Mouse (Mus musculus) midbrain, embryonic 13.5 days (tissue): ENCODE measurements around the gene Zfp513. TPM values are rescaled to one million over a fixed set of nuclear protein-coding genes. Genes with fewer than 3 reads are reported as not detected.
A peak's percentile ranks its signal among the peaks of the same experiment; 100 is the strongest.

Experiments
- ATAC-seq: fragments of 200-750 bp; cut with Nextera tagmentation; 2 replicates; pipeline ENCODE4 v1.8.0; 2017; ENCODE audit warnings: mild to moderate bottlenecking, moderate TSS enrichment, moderate library complexity
- H3K27ac ChIP-seq: fragments of 300-500 bp; sonication (generic); 2 replicates; pipeline ENCODE4 v1.5.1; 2015; ENCODE audit warnings: inconsistent platforms, mild to moderate bottlenecking, moderate library complexity
- H3K27me3 ChIP-seq: fragments of 300-500 bp; sonication (generic); 2 replicates; pipeline ENCODE4 v1.6.1; 2015; ENCODE audit warnings: mild to moderate bottlenecking, inconsistent platforms
- H3K36me3 ChIP-seq: fragments of 300-500 bp; sonication (generic); 2 replicates; pipeline ENCODE4 v1.6.1; 2015; ENCODE audit warnings: mild to moderate bottlenecking, inconsistent platforms
- H3K4me1 ChIP-seq: fragments of 300-500 bp; sonication (generic); replicated peaks from 2 replicates; pipeline ENCODE4 v1.6.1; 2015; ENCODE audit warnings: inconsistent platforms
- H3K4me2 ChIP-seq: fragments of 300-500 bp; sonication (generic); replicated peaks from 2 replicates; pipeline ENCODE4 v1.6.1; 2015; ENCODE audit warnings: moderate library complexity, mild to moderate bottlenecking, inconsistent platforms
- H3K4me3 ChIP-seq: fragments of 300-500 bp; sonication (generic); replicated peaks from 2 replicates; pipeline ENCODE4 v1.5.1; 2015; ENCODE audit warnings: mild to moderate bottlenecking, inconsistent platforms
- H3K9ac ChIP-seq: fragments of 300-500 bp; sonication (generic); replicated peaks from 2 replicates; pipeline ENCODE4 v1.6.1; 2015; ENCODE audit warnings: mild to moderate bottlenecking, inconsistent platforms
- H3K9me3 ChIP-seq: fragments of 300-500 bp; sonication (generic); 2 replicates; pipeline ENCODE4 v1.6.1; 2016; ENCODE audit warnings: mild to moderate bottlenecking, inconsistent platforms
- WGBS: fragments of 180-500 bp; shearing (Covaris S2); methylation state at CpG from one replicate; pipeline ENCODE4 v1.1.7; 2015; 5-methylcytosine and 5-hydroxymethylcytosine counted together
- polyA plus RNA-seq: library from polyadenylated mRNA; unstranded; fragments of >200 nt; fragmentation: Nextera tagmentation; extraction: Ambion mirVana; gene quantifications from 2 replicates; pipeline ENCODE4 v1.2.1, GENCODE M21; 2015

The Zfp513 gene
- polyA plus RNA-seq, 1 experiment from 2014 or later, result 20.5 TPM

GRCm38 (mm10) chr5:31188223-31188840 is 13.8 kb downstream of the Zfp513 start:
- Histone ChIP-seq H3K4me3 (no peak overlapping the region), H3K27me3 (no peaks in the 10 kb centered on the region), H3K9me3 (no peaks in the 10 kb centered on the region), H3K4me2 (no peak overlapping the region), H3K9ac (no peak overlapping the region), H3K27ac (no peak overlapping the region), H3K4me1 (peaks cover 11% of the 10 kb centered on the region), H3K36me3 (peaks cover 43% of the 10 kb centered on the region)
- no peak for ATAC-seq
- WGBS, result 74% methylated on average over 4 of the region's 4 CpGs

- no peak for ATAC-seq
- H3K27me3 ChIP-seq, result no peaks in the 10 kb centered on the region
- 66% methylated on average over 4 of the region's 4 CpGs for WGBS
- H3K27ac ChIP-seq, result no peak overlapping the region
- H3K4me1 ChIP-seq, result peaks cover 10% of the 10 kb centered on the region
- no peak overlapping the region for H3K9ac ChIP-seq
- peaks cover 20% of the 10 kb centered on the region for H3K36me3 ChIP-seq
- H3K4me2 ChIP-seq, result no peak overlapping the region
- no peak overlapping the region for H3K4me3 ChIP-seq
- no peaks in the 10 kb centered on the region for H3K9me3 ChIP-seq
Measured at GRCm38 (mm10) chr5:31183678-31184077, 18.4 kb downstream of the Zfp513 start.

- no peaks in the 10 kb centered on the region for H3K27me3 ChIP-seq
- H3K4me1 ChIP-seq, result peaks cover 29% of the 10 kb centered on the region
- H3K9ac ChIP-seq, result no peak overlapping the region
- H3K36me3 ChIP-seq, result 0 out of 2 replicates have a peak, but pooled peaks cover 3% of the 10 kb centered on the region
- no peak overlapping the region for H3K4me3 ChIP-seq
- no peak overlapping the region for H3K4me2 ChIP-seq
- no peaks in the 10 kb centered on the region for H3K9me3 ChIP-seq
- ATAC-seq, result no peak
- WGBS, result 95% methylated on average over 9 of the region's 9 CpGs
- H3K27ac ChIP-seq, result no peak overlapping the region
Measured at GRCm38 (mm10) chr5:31181183-31181770, 20.8 kb downstream of the Zfp513 start.

DNA sequence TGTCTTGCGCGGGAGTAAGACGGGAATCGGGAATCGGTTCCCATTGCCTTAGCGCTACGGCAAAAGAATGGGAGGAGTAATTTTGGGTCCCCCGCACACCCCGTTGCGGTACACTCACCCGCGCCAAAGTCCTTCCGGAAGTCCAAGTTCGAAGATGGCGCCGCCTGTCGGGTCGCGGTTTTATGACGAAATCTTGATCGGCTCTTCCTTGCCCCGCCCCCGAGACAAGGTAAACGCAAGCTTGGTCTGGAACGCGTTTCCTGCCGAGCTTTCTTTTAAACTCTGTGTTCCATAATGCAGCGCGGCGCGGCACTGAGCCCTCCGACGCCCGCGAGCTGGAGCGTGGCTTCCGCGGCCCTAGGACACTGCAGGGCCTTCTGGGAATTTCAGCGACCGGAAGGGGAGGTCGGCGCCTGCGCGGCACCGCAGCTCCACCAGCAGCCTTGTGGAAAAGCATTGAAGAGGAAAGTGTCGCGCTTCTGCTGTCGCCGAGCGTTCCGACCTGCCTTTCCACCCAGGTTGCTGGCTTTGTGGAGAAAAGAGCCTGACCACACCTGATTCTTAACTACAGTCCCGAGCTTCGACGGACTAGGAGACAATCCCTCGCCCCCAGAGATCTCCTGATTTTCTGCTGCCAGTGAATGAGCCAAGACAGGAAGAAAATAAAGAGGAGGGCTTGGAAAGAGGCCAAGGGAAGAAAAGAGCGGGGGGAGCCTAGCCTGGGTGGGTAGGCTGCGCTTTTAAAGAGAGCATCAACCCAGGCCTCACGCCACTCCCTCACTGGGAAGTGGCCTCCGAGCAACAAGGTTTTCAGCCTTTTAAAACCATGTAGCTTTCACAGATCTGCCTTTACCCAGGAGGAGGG is 22.1 kb downstream of the Zfp513 start, which contains the start of the genes Gm29609 and Gtf3c2:
Gene Gm29609 (minus strand): TSS at position 146 of the 865 bp plus-strand sequence.
Gene Gtf3c2 (minus strand): TSS at position 379 of the 865 bp plus-strand sequence.
- peak; percentile 99 for ATAC-seq
- peak within 1 kb of the TSS; percentile 80 for H3K9ac ChIP-seq
- H3K9me3 ChIP-seq, result no peaks in the 10 kb centered on the region
- peak within 1 kb of the TSS; percentile 98 for H3K4me3 ChIP-seq
- under 1% methylated on average over 59 of the region's 59 CpGs for WGBS
- H3K4me2 ChIP-seq, result peak within 1 kb of the TSS; percentile 98
- H3K36me3 ChIP-seq, result 0 out of 2 replicates have a peak, but pooled peaks cover 3% of the 10 kb centered on the region
- no peaks in the 10 kb centered on the region for H3K27me3 ChIP-seq
- peak within 1 kb of the TSS; percentile 95 for H3K27ac ChIP-seq
- peaks cover 29% of the 10 kb centered on the region for H3K4me1 ChIP-seq

DNA sequence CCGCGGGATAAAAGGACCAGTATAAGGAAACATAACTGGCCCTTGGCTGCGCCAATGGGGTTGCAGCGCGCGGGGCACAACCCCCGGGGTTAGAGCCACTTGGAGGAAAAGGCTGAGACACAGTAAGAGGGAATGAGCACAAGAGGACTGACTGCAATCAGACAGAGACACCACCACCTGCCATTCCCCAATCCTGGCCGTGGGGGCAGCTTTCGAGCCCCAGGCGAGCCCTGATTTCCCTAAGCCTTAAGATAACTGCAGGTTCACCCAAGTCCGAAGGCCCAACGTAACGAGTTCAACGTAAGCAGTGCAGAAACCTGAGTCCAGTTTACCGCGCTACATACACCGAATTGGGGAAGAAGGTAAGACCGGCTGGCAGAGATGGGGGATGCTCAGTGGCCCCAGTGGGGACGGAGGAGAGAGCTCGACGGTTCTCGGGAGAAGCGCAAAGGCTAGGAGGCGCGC is 22.8 kb downstream of the Zfp513 start:
- under 1% methylated on average over 25 of the region's 25 CpGs for WGBS
- peak; percentile 82 for ATAC-seq
- H3K4me3 ChIP-seq, result peak overlapping the region; percentile 98
- H3K9ac ChIP-seq, result peak overlapping the region; percentile 80
- H3K9me3 ChIP-seq, result no peaks in the 10 kb centered on the region
- peaks cover 29% of the 10 kb centered on the region for H3K4me1 ChIP-seq
- H3K36me3 ChIP-seq, result peaks cover 9% of the 10 kb centered on the region
- peak overlapping the region; percentile 98 for H3K4me2 ChIP-seq
- H3K27ac ChIP-seq, result peak overlapping the region; percentile 95
- H3K27me3 ChIP-seq, result no peaks in the 10 kb centered on the region

GRCm38 (mm10) chr5:31168630-31169029 is 33.5 kb downstream of the Zfp513 start:
- WGBS, result 92% methylated on average over 4 of the region's 4 CpGs

DNA sequence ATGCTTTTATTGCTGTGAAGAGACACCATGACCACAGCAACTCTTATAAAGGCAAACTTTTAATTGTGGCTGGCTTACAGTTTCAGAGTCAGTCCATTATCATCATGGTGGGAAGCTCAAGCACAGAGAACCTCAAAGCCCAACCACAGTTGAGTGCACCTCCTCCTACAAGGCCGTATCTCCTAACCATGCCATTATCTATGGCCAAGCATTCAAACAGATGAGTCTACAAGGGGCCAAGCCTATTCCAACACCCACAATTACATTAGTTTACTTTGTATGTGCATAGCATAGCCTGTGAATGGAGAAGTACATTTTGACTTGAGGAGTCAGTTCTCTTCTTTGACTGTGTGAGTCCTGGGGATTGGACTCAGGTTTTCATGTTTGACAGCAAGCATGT is 37.2 kb downstream of the Zfp513 start:
- Histone ChIP-seq H3K4me1 (no peaks in the 10 kb centered on the region), H3K36me3 (peaks cover 91% of the 10 kb centered on the region), H3K27me3 (no peaks in the 10 kb centered on the region), H3K9me3 (no peaks in the 10 kb centered on the region), H3K27ac (no peak overlapping the region), H3K9ac (no peak overlapping the region), H3K4me2 (no peak overlapping the region), H3K4me3 (no peak overlapping the region)
- no peak for ATAC-seq
- WGBS, result 94% methylated on average over 1 of the region's 1 CpGs

More at GRCm38 (mm10) chr5:31168630-31169029, 33.5 kb downstream of the Zfp513 start:
- Histone ChIP-seq H3K4me1 (no peaks in the 10 kb centered on the region), H3K4me2 (no peak overlapping the region), H3K4me3 (no peak overlapping the region), H3K27me3 (no peaks in the 10 kb centered on the region), H3K9ac (no peak overlapping the region), H3K9me3 (no peaks in the 10 kb centered on the region), H3K36me3 (peaks cover 95% of the 10 kb centered on the region), H3K27ac (no peak overlapping the region)
- no peak for ATAC-seq

- no peak for ATAC-seq
- Histone ChIP-seq H3K9me3 (no peaks in the 10 kb centered on the region), H3K4me3 (no peak overlapping the region), H3K36me3 (peaks cover 91% of the 10 kb centered on the region), H3K4me2 (no peak overlapping the region), H3K9ac (no peak overlapping the region), H3K27me3 (no peaks in the 10 kb centered on the region), H3K27ac (no peak overlapping the region), H3K4me1 (no peaks in the 10 kb centered on the region)
Measured at GRCm38 (mm10) chr5:31162462-31162861, 39.6 kb downstream of the Zfp513 start.

DNA sequence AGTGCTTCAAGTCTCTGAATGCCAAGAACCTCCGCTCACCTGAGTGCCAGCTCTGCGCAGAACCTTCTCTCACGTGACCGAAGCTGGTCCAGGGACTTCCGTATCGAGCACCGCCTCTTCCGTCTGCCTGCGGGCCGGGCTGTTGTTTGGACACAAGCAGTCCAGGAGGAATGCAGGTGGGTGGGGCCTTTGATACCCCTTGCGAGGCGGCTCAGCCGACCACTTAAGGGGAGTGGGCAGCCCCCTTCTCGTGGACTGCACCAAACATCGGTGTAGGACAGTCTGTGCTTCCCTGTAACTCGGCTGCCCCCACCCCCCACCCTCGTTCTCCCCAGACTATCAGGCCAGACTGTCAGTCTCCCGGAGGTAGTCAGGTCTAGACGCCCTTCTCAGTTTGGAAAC is 48.0 kb downstream of the Zfp513 start, which contains the start of gene Mpv17:
Gene Mpv17 (minus strand): TSS at position 100 of the 402 bp plus-strand sequence.
- H3K9me3 ChIP-seq, result no peaks in the 10 kb centered on the region
- H3K4me1 ChIP-seq, result peaks cover 17% of the 10 kb centered on the region
- H3K27me3 ChIP-seq, result no peaks in the 10 kb centered on the region
- peak; percentile 97 for ATAC-seq
- peak within 1 kb of the TSS; percentile 82 for H3K4me2 ChIP-seq
- H3K4me3 ChIP-seq, result peak within 1 kb of the TSS; percentile 70
- H3K36me3 ChIP-seq, result peaks cover 34% of the 10 kb centered on the region
- WGBS, result under 1% methylated on average over 19 of the region's 19 CpGs
- peak within 1 kb of the TSS; percentile 79 for H3K9ac ChIP-seq
- H3K27ac ChIP-seq, result peak within 1 kb of the TSS; percentile 83

DNA sequence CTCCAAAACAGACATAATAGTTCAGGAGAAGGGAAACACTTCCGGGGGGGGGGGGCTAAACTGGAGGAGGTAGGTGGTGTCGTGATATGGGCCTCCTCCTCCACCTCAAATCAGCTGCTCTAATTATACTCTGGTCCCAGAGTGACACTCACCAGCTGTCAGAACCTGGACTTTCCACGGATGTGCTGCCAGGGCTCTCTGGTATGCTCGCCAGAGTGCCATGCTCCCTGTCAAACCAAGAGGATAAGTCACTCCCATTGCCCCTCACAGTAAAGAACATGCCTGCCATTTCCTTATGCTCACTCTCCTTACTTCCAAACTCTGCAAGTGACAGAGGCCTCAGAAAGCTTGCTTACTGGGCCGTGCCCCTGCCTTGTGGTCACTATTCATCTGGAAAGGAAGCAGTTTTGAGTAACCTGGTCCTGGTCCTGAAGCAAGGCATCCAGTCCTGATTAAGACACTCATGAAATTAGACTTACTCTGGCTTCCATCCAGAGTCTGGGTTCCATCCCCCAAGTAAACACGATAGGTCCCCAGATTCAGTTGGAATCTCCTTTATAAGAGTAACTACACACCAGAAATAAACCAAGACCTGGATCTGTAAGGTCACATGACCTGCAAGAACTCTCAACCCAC is 48.5 kb downstream of the Zfp513 start:
- H3K9ac ChIP-seq, result peak overlapping the region; percentile 79
- H3K27me3 ChIP-seq, result no peaks in the 10 kb centered on the region
- H3K4me1 ChIP-seq, result peaks cover 17% of the 10 kb centered on the region
- peaks cover 29% of the 10 kb centered on the region for H3K36me3 ChIP-seq
- H3K9me3 ChIP-seq, result no peaks in the 10 kb centered on the region
- peak overlapping the region; percentile 70 for H3K4me3 ChIP-seq
- H3K4me2 ChIP-seq, result peak overlapping the region; percentile 82
- ATAC-seq, result peak; percentile 38
- H3K27ac ChIP-seq, result peak overlapping the region; percentile 83; the same call in 1 of the 2 replicates
- WGBS, result 38% methylated on average over 6 of the region's 6 CpGs

- no peak overlapping the region for H3K4me3 ChIP-seq
- no peak overlapping the region for H3K4me2 ChIP-seq
- H3K36me3 ChIP-seq, result peaks cover 23% of the 10 kb centered on the region
- WGBS, result 96% methylated on average over 3 of the region's 3 CpGs
- no peaks in the 10 kb centered on the region for H3K27me3 ChIP-seq
- H3K4me1 ChIP-seq, result peaks cover 17% of the 10 kb centered on the region
- H3K9ac ChIP-seq, result no peak overlapping the region
- H3K27ac ChIP-seq, result no peak overlapping the region
- no peak for ATAC-seq
- no peaks in the 10 kb centered on the region for H3K9me3 ChIP-seq
Measured at GRCm38 (mm10) chr5:31151746-31152145, 50.4 kb downstream of the Zfp513 start.
